Mouse (Mus musculus): Measurements from ENCODE around the gene Hist2h2aa2.
"Not testable (repeated sequence)": the region's sequence is repeated elsewhere in the genome, so short reads cannot be mapped to it uniquely, and the experiment has no call there.

The Hist2h2aa2 gene

DNA sequence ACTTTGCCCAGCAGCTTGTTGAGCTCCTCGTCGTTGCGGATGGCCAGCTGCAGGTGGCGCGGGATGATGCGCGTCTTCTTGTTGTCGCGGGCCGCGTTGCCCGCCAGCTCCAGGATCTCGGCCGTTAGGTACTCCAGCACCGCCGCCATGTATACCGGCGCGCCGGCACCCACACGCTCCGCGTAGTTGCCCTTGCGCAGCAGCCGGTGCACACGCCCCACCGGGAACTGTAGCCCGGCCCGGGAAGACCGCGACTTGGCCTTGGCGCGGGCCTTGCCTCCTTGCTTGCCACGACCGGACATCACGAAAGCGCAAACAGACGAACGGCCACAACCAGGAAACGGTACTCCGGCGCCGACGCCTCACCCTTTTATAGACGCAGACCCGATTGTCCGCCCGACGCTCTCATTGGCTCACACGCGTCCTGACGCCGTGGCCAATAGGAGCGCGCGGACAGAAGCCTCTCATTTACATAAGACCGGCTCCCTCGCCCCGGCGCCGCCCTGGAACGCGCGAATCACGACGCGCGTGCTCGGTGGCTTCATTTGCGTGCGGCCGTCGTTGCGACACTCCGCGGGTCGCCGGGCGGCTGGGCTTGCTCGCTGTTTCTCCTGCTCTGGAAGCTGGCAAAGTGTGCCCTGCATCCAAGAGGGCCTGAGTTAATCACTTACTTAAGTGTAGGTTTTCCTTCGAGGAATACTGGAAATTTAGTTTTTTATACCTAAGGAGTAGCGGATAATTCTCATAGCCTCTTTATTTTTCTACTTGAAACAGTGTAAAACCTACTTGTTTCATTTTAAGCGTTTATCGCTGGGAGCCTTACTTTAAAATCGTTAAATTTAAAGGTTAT is at the start of gene Hist2h2aa2:
TSS of gene Hist2h2aa2 (minus strand) at position 328 of the 850 bp plus-strand sequence.
- DNase-seq (ENCODE audit: low read depth, low spot score): peak; percentile 57

DNA sequence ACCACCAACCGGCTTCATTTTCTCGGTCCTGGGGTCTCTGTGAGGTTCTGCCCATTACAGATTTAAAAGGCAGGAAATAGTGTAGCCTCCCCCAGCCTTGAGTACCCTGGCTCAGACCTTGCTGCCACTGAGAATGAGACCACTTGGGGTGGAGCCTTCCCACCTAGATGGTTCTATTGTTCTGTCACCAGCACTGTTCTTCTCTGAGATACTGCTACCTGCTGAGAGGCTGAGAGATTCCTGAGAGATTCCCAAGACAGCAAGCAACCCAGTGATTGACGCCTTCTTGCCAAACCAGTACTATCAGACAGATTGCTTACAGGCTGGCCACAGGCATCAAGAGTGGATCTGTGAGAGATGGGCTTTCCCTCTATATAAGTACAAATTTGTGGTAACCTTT is 49.1 kb upstream of the Hist2h2aa2 start:
- DNase-seq (ENCODE audit: low read depth, low spot score): no peak

DNA sequence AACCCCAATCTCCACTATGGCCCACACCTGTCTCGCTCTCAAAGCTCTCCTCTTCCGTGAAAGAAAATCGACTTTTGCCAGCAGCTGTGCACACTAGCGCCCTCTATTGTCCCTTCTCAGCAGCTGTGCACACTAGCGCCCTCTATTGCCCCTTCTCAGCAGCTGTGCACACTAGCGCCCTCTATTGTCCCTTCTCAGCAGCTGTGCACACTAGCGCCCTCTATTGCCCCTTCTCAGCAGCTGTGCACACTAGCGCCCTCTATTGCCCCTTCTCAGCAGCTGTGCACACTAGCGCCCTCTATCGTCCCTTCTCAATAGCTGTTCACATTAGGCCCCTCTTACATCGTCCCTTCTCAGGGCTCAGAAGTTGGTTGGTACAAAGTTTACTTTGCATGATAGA is 47.3 kb upstream of the Hist2h2aa2 start:
- DNase-seq (ENCODE audit: low read depth, low spot score): not testable (repeated sequence)

DNA sequence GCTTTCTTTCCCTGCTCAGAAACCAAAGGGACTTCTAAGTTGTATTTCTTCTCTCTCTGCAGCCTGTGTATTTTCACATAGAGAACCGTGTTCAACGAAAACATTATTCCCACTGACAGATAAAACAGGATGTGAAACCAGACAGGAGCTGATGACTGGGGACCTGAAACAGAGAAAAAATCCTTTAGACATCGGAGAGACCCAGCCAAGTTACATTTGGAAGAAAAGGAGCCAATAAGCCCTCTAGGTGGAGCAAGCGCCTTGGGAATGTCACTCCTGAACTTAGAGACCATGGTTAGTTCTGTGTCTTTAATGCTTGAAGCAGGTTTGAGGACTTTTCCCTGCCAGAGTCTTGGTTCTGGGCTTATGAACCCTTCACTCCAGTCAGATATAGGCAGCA is 44.4 kb upstream of the Hist2h2aa2 start:
- DNase-seq (ENCODE audit: low read depth, low spot score): peak; percentile 45

DNA sequence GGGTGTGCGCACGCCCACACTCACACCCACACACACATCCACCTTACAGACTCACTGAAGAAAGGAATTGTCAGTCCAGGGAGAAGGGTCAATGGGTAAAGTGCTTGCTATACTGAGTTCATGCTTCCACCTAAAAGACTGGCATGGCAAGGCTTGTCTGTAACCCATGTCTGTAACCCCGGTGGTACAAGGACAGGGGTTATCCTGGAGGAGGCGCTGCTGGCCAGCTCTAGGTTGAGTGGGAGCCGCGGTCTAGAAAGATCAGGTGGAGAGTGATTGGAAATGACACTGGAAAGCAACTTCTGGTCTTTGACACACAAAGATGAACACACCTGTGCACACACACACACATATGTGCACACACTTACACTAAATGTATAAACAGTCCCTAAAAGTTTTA is 40.6 kb upstream of the Hist2h2aa2 start:
- no peak for DNase-seq (ENCODE audit: low read depth, low spot score)

DNA sequence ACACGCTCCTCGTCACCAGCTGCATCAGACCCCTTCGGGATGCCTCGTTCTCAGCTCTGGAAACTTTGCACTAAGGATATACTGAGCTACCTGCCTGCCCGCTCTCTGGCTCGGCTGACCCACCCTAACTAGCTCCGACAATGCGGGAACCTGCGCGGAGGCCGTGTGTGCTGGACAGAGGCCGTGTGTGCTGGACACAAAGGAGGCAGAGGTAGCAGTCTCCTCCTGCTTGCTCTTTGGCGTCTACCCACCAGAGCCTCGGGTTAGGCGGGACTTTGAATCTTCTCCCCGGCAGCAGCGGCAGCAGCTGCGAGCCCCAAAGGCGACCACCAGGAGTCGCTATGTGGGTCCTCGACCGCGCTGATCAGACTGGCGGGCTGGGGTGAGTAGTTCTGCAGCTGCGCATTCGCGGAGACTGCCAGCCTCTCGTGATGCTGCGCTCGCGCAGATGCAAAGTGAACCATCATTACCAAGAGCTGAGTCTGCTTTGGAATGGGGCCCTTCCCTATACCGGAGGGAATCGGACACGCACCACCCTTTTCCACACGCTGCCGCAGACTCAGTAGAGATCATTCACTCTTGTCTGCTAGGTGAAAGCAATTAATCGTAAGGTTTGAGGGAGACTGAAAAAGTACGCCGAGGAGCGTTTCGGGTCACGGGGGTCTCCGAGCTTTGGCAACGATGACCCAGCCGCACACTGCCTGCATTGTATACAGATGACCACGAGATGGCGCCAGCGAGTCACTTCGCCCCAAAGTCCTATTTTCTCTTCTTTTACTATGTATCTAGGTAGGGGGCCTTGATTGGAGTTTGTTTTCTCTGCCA is 37.9 kb upstream of the Hist2h2aa2 start:
- peak; percentile 96 for DNase-seq (ENCODE audit: low read depth, low spot score)

DNA sequence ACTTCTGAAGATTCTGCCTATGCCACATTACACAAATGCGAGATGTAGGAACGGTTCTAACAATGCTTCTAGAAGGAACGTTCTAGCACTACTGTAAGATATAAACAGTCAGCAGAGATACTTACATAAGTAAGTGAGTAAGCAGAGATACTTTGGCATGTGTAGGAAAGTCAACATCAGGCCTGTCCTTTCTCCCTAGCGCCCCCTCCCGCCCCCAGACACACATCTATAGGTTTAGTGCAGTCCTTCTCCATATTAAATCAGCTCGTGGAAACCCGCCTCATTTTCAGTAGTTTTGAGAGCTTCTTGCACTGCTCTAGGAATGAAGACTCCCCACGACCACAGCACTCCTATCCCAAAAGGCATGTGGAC is 37.3 kb upstream of the Hist2h2aa2 start:
- no peak for DNase-seq (ENCODE audit: low read depth, low spot score)

DNA sequence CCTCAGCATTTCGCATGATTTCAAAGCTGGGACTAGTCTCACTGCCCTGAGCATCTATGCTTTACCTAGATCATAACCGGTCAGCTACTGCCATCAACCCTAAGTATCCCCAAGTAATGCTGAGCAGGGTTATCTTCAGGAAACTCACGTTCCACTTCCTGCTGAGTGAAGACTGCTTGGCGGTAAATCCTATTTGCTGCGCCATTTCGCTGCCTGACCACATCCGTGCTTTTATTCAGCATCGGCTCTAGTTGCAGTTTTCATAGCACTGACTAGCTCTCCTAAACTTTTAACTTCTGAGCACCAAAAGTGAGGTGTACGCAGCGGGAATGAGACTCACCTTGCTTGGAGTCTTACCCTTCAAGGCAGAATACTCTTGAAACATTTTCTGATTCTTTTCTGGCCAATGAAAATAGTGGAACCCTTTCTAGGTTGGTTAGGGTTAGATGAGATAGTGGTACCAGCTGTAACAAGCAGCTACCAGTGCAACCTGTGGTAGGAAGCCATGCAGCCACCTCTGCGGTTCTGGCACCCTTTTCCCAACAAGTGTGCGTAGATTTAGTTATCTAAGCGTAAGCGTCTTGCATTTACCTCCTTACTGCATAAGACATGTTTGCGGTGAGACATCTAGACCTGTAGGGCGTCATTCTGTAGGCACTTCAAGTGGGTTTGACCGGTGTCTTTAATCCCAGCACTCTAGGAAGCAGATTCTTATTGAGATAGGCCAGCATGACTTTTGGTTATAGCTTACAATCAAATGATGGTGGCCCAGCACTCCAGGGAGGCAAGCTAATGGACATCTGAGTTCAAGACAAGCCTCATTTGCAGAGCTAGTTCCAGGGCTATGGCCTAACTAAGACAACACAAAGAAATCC is 33.8 kb upstream of the Hist2h2aa2 start:
- peak; percentile 52 for DNase-seq (ENCODE audit: low read depth, low spot score)

DNA sequence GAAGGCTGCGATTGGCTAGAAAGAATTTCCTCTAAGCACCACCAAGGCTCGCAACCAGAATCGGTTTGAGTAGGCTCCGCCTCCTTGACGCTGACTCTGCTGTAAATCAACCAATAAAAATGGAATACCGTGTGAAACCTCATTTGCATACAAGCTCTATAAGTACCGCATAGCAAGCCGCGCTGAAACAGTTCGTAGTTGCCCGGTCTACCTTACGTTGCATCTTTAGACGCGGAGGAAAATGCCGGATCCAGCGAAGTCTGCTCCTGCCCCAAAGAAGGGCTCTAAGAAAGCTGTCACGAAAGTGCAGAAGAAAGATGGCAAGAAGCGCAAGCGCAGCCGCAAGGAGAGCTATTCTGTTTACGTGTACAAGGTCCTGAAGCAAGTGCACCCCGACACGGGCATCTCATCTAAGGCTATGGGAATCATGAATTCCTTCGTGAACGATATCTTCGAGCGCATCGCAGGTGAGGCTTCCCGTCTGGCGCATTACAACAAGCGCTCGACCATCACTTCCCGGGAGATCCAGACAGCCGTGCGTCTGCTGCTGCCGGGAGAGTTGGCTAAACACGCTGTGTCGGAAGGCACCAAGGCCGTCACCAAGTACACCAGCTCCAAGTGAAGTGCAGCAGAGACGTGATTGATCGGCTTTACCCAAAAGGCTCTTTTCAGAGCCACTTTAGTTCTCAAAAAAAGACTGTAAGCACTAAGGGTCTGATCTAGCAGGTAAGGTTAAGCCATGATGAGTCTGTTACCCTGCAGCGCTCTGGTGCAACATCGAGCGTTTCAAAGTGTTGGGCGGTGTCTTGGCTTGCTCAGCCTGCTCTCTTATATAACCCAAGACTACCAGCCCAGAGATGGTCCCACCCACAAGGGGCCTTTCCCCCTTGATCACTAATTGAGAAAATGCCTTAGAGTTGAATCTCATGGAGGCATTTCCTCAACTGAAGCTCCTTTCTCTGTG is 29.7 kb upstream of the Hist2h2aa2 start, which contains the start of gene Hist2h2bb:
TSS of gene Hist2h2bb (plus strand) at position 242 of the 964 bp plus-strand sequence.
- peak; percentile 99 for DNase-seq (ENCODE audit: low read depth, low spot score)

DNA sequence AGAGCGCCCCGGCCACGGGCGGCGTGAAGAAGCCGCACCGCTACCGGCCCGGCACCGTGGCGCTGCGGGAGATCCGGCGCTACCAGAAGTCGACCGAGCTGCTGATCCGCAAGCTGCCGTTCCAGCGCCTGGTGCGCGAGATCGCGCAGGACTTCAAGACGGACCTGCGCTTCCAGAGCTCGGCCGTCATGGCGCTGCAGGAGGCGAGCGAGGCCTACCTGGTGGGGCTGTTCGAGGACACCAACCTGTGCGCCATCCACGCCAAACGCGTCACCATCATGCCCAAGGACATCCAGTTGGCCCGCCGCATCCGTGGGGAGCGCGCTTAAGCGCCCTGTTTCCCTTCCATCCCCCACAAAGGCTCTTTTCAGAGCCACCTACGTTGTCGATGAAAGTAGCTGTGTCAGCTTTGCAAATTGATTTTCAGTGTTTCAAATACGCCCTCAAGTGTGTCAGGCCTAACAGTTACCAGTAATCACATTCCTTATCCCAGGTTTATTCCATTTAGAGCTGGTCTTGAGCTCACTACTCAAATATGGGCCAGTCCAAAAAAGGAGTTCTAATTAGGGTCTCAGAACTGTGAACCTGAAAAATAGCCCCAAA is 28.8 kb upstream of the Hist2h2aa2 start:
- not testable (repeated sequence) for DNase-seq (ENCODE audit: low read depth, low spot score)

DNA sequence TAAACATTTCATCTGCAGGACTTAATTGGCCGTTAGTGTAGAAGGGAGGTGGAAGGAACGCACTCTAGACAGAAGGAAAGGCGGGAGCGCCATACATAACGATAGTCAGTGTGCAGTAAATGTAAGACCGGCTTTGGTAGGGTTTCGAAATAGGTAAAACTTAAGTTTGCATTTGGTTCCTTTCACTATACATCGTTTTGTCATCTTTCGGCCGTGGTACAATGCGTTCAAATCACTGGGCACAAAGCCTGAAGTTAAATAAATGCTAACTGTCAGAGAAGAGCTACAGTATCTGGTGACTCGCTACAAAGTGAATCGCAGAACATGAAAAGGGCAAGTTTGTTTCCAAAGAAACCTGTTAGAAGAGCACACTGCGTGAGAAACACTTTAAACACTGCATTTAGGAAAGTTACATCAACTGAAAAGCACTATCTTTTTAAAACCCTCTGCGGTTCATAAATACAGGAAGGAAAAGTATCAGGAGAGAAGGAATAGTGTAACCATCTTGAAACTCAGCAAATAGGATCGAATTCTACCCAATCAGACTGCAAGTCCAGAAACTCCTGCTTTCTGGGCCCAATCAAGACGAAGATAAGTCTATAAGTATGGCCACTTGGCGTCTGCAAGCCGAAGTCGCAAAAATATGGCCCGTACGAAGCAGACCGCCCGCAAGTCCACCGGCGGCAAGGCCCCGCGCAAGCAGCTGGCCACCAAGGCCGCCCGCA is 28.1 kb upstream of the Hist2h2aa2 start, which contains the start of gene Hist2h3b:
TSS of gene Hist2h3b (plus strand) at position 604 of the 725 bp plus-strand sequence.
- DNase-seq (ENCODE audit: low read depth, low spot score): peak; percentile 90

DNA sequence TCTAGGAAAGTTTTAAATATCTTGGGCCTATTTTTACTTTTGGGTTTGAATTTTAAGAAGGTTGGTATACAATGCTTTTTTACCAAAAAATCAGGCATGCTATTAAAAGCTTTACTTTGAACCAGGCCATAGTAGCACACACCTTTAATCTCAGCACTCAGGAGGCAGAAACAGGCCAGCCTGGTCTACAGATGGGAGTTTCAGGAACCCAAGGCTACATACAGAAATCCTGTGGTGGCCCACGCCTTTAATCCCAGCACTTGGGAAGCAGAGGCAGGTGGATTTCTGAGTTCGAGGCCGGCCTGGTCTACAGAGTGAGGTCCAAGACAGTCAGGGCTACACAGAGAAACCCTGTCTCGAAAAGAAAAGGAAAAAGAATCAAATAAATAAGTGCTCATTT is 27.5 kb upstream of the Hist2h2aa2 start:
- no peak for DNase-seq (ENCODE audit: low read depth, low spot score)

DNA sequence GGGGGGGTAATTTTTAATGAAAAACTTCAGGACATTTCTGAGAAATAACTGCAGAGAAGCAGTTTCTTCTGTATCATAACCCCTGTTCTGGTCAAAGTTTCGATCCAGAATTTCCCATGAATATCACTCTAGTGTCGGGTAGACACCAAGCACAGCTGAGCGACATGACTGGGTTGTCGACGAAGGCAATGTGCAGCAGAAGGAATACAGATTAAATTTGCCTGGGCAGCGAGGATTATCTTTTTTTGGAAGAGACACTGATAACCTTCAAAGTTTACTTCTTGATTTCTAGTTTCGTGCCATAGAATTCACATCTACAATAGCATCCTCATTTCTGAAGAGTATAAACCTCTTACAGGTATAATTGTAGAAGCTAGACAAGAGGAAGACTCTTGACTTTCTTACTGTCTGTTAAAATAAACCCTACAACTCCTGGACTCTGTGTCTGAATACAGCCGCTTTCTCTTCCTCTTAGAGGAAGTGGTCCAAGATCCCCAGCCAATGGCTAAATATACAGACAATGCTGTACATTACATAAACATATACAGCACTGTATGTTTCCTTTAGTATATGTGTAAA is 26.1 kb upstream of the Hist2h2aa2 start:
- DNase-seq (ENCODE audit: low read depth, low spot score): no peak

DNA sequence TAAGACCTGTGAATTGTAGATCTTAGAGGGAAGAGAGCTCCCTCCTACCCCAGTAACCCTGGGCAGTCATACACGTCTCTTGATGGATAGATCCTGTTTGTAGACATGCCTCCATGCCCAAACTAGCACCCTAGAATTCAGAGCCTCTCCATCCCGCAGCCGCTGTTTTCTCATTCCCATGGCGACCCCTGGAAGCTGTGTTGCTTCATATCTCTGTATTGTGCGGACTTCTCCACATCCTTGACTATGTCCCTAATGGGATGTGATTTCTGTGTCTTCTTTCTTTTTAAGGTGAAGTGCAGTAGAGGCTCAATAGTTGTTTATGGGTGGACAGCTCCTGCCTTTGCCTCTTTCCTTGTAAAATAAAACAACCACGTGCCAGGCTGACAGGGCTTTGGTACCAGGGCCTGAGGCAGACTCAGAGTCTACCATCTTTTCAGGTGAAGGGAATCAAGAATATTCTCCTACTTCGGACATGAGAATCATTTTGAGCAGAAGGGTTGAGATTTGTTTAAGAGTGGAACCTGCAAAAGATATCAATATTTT is 24.4 kb upstream of the Hist2h2aa2 start:
- DNase-seq (ENCODE audit: low read depth, low spot score): no peak

DNA sequence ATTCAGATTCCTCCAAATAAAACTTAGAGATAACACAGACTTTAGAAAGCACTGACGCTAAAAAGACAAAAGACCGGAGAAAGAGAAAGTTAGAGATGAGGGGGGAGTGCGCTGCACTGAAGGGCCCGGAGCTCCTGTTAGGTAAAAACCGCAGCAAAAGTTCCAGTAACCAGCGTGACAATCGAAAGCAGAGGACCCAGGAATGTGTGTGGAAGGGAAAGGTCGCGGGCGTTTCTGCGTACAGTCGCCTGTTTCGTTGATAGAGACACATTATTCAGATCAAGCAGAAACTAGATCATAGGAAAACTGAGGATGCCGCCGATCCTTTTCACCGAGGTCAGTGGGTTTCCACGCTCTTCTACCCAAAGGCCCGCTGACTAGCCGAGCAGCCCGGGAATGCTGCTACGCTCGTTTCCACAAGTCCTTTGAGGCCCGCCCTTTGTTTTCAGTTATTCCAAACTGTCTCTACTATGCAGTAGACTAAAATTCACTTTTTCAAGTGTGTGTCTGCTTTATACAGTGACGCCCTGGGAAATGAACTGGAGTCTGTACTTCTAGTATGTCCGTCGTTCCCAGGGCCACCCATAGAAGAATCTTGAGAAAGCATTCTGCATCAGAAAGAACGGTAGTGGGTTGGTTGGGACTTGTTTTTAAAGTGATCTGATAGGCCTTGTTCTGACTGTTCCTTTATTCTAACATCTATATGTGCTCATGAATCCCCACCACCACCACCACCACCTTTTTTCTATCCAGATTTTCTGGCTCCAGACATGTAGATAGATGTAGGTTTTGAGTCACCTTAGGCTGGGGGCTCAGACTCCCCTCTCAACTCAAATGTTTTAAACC is 23.7 kb upstream of the Hist2h2aa2 start:
- peak; percentile 46 for DNase-seq (ENCODE audit: low read depth, low spot score)

DNA sequence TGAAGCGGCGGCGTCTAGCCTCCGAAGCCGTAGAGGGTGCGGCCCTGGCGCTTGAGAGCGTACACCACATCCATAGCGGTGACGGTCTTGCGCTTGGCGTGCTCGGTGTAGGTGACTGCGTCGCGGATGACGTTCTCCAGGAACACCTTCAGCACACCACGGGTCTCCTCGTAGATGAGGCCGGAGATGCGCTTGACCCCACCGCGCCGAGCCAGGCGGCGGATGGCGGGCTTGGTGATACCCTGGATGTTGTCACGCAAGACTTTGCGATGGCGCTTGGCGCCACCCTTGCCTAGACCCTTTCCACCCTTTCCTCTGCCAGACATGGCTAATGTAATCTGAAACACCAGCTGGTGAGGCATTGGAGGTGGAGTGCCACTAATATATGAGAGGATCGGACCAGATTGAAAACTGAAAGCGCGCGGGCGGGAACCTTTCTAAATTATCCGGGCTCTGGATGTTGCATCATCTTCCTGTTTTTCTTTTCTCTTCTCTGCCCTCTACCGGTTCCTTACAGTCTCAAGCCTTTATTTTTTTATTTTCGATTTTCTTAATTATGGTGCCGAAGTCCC is 23.0 kb upstream of the Hist2h2aa2 start, which contains the start of gene Hist2h4:
TSS of gene Hist2h4 (minus strand) at position 333 of the 572 bp plus-strand sequence.
- DNase-seq (ENCODE audit: low read depth, low spot score): peak; percentile 96

DNA sequence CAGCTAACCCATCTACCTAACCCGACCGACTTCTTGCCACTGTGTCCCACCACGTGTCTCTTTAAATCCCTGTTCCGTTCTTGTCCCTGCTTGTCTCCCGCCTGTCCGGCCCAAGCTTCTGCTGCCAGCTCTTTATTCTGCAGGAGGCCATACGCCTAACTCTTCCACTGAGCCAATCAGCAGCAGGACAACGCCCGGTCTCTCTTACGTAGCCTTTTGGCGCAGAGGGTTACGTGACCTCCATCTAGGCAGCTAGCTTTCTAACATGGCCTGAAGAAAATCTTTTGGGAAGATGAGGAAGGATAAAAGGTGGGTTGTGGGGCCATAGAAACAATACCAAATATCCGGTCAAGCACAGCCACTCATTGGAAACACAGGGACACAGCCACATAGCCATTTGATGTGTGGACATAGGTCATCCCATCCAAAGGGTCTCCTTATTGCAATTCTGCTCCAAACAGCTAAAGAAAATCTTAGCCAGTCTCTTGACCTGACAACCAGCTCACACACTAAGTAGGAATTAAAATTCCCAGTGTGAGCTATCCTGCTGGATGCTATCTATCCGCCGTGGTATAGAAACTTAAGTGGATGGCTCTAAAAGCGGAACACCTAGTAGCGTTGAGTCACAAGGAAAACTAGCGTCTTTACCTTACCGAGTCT is 22.3 kb upstream of the Hist2h2aa2 start:
- peak; percentile 83 for DNase-seq (ENCODE audit: low read depth, low spot score)

Measured in forelimb bud, embryonic 11.5 days (tissue).